Mouse (Mus musculus) brain, embryonic 14.5 days (tissue): ENCODE results near the gene Rfc2. TPM values are rescaled to one million over a fixed set of nuclear protein-coding genes. Genes with fewer than 3 reads are reported as not detected.
A peak's percentile ranks its signal among the peaks of the same experiment; 100 is the strongest.

Experiments used
- DNase-seq: peaks from one replicate; pipeline ENCODE4 v3.0.0-alpha.2; 2011; ENCODE audit warnings: low read depth
- CTCF ChIP-seq: fragments of 200-500 bp; IDR thresholded peaks from 2 replicates; pipeline ENCODE4 v1.5.1; 2012; ENCODE audit warnings: inconsistent platforms, mild to moderate bottlenecking, moderate library complexity, borderline replicate concordance; ENCODE audit not compliant: insufficient read depth, insufficient read length; ENCODE audit errors: extremely low read depth
- POLR2A ChIP-seq: fragments of 200-500 bp; IDR thresholded peaks from 2 replicates; pipeline ENCODE4 v1.6.1; 2012; ENCODE audit warnings: mild to moderate bottlenecking, inconsistent platforms, borderline replicate concordance; ENCODE audit not compliant: poor library complexity, insufficient read depth, insufficient read length, severe bottlenecking; ENCODE audit errors: extremely low read depth
- polyA plus RNA-seq: library from polyadenylated mRNA; depleted of rRNA; stranded (reverse); fragments of >200 nt; gene quantifications from 2 replicates; pipeline ENCODE4 v1.2.3, GENCODE M21; 2012; rRNA removed

The Rfc2 gene
- polyA plus RNA-seq = 192 and 242 TPM in 2 replicates

- no peak for DNase-seq
- TF ChIP-seq POLR2A = no peak
- no peak for TF ChIP-seq CTCF
Observed at GRCm38 (mm10) chr5:134581146-134581545, at the start of gene Rfc2. Rfc2 (plus strand) TSS chr5:134581366.

- TF ChIP-seq CTCF (no peak), POLR2A (no peak)
- DNase-seq = peak; percentile 84
Observed at GRCm38 (mm10) chr5:134531585-134531984, 49.6 kb upstream of the Rfc2 start.

- TF ChIP-seq POLR2A (no peak), CTCF (no peak)
- no peak for DNase-seq
Observed at GRCm38 (mm10) chr5:134532417-134532816, 48.7 kb upstream of the Rfc2 start.

GRCm38 (mm10) chr5:134536036-134536435 is 45.1 kb upstream of the Rfc2 start:
- TF ChIP-seq POLR2A = no peak
- no peak for TF ChIP-seq CTCF
- no peak for DNase-seq

- DNase-seq = peak; percentile 70
Observed at GRCm38 (mm10) chr5:134539891-134540290, 41.3 kb upstream of the Rfc2 start.

GRCm38 (mm10) chr5:134540881-134541280 is 40.3 kb upstream of the Rfc2 start:
- DNase-seq = no peak
- TF ChIP-seq CTCF (no peak), POLR2A (no peak)

More at GRCm38 (mm10) chr5:134539891-134540290, 41.3 kb upstream of the Rfc2 start:
- no peak for TF ChIP-seq CTCF
- TF ChIP-seq POLR2A = no peak

GRCm38 (mm10) chr5:134541640-134542039 is 39.5 kb upstream of the Rfc2 start:
- TF ChIP-seq POLR2A (no peak), CTCF (no peak)
- no peak for DNase-seq

- peak; percentile 27 for DNase-seq
- TF ChIP-seq POLR2A (no peak), CTCF (no peak)
Observed at GRCm38 (mm10) chr5:134544516-134545241, 36.5 kb upstream of the Rfc2 start.

- TF ChIP-seq CTCF (peak; percentile 12; the same call in 1 of the 2 replicates), POLR2A (no peak)
- DNase-seq = no peak
Observed at GRCm38 (mm10) chr5:134545242-134545629, 35.9 kb upstream of the Rfc2 start.

- DNase-seq = no peak
- TF ChIP-seq POLR2A (no peak), CTCF (no peak)
Observed at GRCm38 (mm10) chr5:134546790-134547189, 34.4 kb upstream of the Rfc2 start.

GRCm38 (mm10) chr5:134548306-134548705 is 32.9 kb upstream of the Rfc2 start:
- TF ChIP-seq POLR2A (no peak), CTCF (no peak)
- peak; percentile 35 for DNase-seq

- TF ChIP-seq CTCF (no peak), POLR2A (no peak)
- no peak for DNase-seq
Observed at GRCm38 (mm10) chr5:134549640-134550168, 31.5 kb upstream of the Rfc2 start.

- DNase-seq = no peak
- no peak for TF ChIP-seq POLR2A
- TF ChIP-seq CTCF = no peak
Observed at GRCm38 (mm10) chr5:134550836-134551232, 30.3 kb upstream of the Rfc2 start.
